Mouse (Mus musculus) stomach, embryonic 14.5 days (tissue): Measurements from ENCODE around the gene Cacng1. TPM values are rescaled to one million over a fixed set of nuclear protein-coding genes. Genes with fewer than 3 reads are reported as not detected.

ENCODE experiments used
- ATAC-seq: fragments of 200-750 bp; cut with Nextera tagmentation; 2 replicates; pipeline ENCODE4 v1.8.0; 2017; ENCODE audit warnings: low read depth, moderate TSS enrichment; ENCODE audit not compliant: insufficient number of reproducible peaks, insufficient read depth, low FRiP score
- H3K27ac ChIP-seq: fragments of 300-500 bp; sonication (generic); 2 replicates; pipeline ENCODE4 v1.5.1; 2014; ENCODE audit warnings: mild to moderate bottlenecking, low read length, moderate library complexity, mixed read lengths
- H3K27me3 ChIP-seq: fragments of 300-500 bp; sonication (generic); 2 replicates; pipeline ENCODE4 v1.6.1; 2014; ENCODE audit warnings: low read length, control low read depth, mixed read lengths; ENCODE audit not compliant: control insufficient read depth, insufficient read depth
- H3K36me3 ChIP-seq: fragments of 300-500 bp; sonication (generic); 2 replicates; pipeline ENCODE4 v1.6.1; 2014; ENCODE audit warnings: mild to moderate bottlenecking, control low read depth, low read length, moderate library complexity, mixed read lengths; ENCODE audit not compliant: control insufficient read depth, insufficient read depth
- H3K4me1 ChIP-seq: fragments of 300-500 bp; sonication (generic); 2 replicates; pipeline ENCODE4 v1.6.1; 2014; ENCODE audit warnings: low read length, control low read depth, mixed read lengths; ENCODE audit not compliant: control insufficient read depth, insufficient read depth
- H3K4me2 ChIP-seq: fragments of 300-500 bp; sonication (generic); replicated peaks from 2 replicates; pipeline ENCODE4 v1.6.1; 2014; ENCODE audit warnings: low read depth, low read length, control low read depth
- H3K4me3 ChIP-seq: fragments of 300-500 bp; sonication (generic); 2 replicates; pipeline ENCODE4 v1.5.1; 2014; ENCODE audit warnings: low read depth, low read length, control low read depth
- H3K9ac ChIP-seq: fragments of 300-500 bp; sonication (generic); replicated peaks from 2 replicates; pipeline ENCODE4 v1.6.1; 2014; ENCODE audit warnings: low read depth, mild to moderate bottlenecking, control low read depth, low read length, moderate library complexity, mixed read lengths
- H3K9me3 ChIP-seq: fragments of 300-500 bp; sonication (generic); 2 replicates; pipeline ENCODE4 v1.6.1; 2016; ENCODE audit warnings: low read depth, low read length, control low read depth; ENCODE audit not compliant: control insufficient read depth
- WGBS: fragments of 180-500 bp; shearing (Covaris S2); extraction: QIAGEN DNeasy Blood & Tissue Kit; methylation state at CpG from one replicate; pipeline ENCODE4 v1.1.7; 2014; 5-methylcytosine and 5-hydroxymethylcytosine counted together
- polyA plus RNA-seq: library from polyadenylated mRNA; unstranded; fragments of >200 nt; fragmentation: Nextera tagmentation; extraction: Ambion mirVana; gene quantifications from 2 replicates; pipeline ENCODE4 v1.2.1, GENCODE M21; 2014

Gene Cacng1
- polyA plus RNA-seq, 1 experiment from 2014 or later: not detected

DNA sequence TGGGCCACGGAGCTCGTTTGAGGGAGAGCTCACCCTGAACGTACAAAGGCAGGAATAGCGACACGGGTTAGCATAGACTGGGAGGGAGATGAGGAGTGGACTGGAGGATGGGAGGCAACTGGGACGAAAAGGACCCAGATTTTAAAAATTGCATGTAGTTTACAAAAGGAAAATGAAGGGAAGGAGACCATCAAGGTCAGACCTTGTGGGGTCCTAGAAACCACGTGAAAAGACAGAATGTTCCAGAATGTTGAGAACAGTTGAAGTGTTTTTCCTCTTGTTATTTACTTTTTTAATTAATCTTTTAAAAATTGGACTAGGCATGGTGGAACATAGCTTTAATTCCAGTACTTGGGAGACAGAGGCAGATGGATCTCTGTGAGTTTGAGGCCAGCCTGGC is 4.7 kb upstream of the Cacng1 start:
- Histone ChIP-seq H3K27ac (no peak overlapping the region), H3K36me3 (no peaks in the 10 kb centered on the region), H3K9ac (no peak overlapping the region), H3K4me3 (no peak overlapping the region), H3K4me1 (no peaks in the 10 kb centered on the region), H3K9me3 (no peaks in the 10 kb centered on the region), H3K4me2 (no peak overlapping the region), H3K27me3 (no peaks in the 10 kb centered on the region)
- 73% methylated on average over 7 of the region's 7 CpGs for WGBS
- no peak for ATAC-seq

DNA sequence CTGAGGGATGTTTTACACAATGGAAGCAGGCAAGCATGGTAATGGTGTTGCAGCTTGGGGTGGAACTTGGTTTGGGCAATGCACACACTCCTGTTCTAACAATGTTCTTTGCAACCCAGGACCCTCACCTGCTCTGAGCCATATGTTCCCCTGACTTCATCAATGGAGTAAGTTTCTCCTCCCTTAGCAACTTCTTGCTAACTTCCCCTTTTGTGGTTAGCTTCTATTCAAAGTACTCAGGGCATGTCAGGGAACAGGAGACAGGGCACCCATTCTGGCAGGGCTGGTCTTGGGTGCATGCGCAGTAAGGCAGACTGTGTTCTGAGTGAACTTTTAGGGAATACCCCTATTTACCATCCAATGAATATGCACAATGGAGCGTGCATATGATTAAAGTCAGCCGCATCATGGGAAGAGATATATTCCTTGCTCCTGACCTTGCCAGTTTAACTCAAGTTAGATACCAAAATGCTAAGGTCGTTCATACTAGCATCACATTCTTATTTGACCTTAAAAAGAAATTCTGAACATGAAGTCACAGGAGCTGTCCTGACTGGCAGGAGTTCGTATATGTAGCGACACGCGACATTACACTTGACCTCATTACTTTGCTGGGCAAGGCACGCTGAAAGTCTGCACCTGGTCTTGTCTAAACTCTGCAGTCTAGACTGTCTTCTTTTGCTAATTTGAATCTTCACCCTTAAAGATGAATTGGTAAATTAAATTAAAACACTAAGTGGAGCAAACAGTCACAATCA is 4.1 kb upstream of the Cacng1 start:
- 78% methylated on average over 9 of the region's 9 CpGs for WGBS
- Histone ChIP-seq H3K4me1 (no peaks in the 10 kb centered on the region), H3K27me3 (no peaks in the 10 kb centered on the region), H3K9me3 (no peaks in the 10 kb centered on the region), H3K27ac (no peak overlapping the region), H3K9ac (no peak overlapping the region), H3K4me2 (no peak overlapping the region), H3K4me3 (no peak overlapping the region), H3K36me3 (no peaks in the 10 kb centered on the region)
- no peak for ATAC-seq

DNA sequence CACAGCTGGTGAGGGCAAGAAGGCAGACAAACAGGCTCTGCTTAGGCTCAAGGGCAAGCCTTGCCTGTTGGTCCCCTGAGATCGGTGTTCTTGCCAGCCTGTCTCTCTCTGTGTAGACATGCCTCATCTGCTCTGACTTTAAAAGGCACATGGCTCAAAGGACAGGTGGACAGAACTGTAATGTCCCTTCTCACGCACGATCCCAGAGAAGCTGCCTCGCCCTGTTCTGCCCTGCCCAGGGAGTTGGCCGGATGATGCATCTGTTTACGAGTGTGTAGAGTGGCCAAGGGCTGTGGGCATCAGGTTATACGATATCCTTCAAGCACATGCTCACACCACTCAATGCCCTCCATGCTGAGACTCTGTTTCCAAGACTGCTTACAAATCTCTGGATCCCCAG is 2.0 kb downstream of the Cacng1 start:
- H3K36me3 ChIP-seq: no peaks in the 10 kb centered on the region
- no peak overlapping the region for H3K4me2 ChIP-seq
- no peak overlapping the region for H3K4me3 ChIP-seq
- WGBS: 83% methylated on average over 7 of the region's 7 CpGs
- no peaks in the 10 kb centered on the region for H3K9me3 ChIP-seq
- no peak overlapping the region for H3K9ac ChIP-seq
- no peaks in the 10 kb centered on the region for H3K4me1 ChIP-seq
- no peak for ATAC-seq
- H3K27me3 ChIP-seq: no peaks in the 10 kb centered on the region
- no peak overlapping the region for H3K27ac ChIP-seq

DNA sequence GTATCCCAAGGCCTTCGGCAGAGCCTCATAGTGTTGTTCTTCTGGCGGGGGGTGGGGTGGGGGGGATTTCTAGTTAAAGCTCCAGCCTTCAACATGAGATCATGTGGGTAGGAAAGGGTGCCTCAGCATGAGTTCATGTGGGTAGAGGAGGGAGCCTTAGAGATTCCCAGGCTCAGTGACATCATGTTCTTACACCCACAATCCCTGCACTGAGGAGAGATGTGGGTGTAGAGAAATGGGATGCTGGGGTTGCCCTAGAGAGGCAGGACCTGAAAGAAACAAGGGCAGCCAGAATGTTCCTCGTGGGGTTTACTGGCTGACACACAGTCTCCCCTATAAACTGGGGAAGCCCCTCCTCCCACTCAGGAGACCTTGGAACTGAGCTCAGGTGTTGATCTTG is 5.9 kb downstream of the Cacng1 start:
- no peak for ATAC-seq
- H3K9ac ChIP-seq: no peak overlapping the region
- H3K36me3 ChIP-seq: no peaks in the 10 kb centered on the region
- no peaks in the 10 kb centered on the region for H3K27me3 ChIP-seq
- no peak overlapping the region for H3K27ac ChIP-seq
- H3K4me3 ChIP-seq: no peak overlapping the region
- H3K4me2 ChIP-seq: no peak overlapping the region
- no peaks in the 10 kb centered on the region for H3K9me3 ChIP-seq
- H3K4me1 ChIP-seq: no peaks in the 10 kb centered on the region
- WGBS: 43% methylated on average over 3 of the region's 3 CpGs

DNA sequence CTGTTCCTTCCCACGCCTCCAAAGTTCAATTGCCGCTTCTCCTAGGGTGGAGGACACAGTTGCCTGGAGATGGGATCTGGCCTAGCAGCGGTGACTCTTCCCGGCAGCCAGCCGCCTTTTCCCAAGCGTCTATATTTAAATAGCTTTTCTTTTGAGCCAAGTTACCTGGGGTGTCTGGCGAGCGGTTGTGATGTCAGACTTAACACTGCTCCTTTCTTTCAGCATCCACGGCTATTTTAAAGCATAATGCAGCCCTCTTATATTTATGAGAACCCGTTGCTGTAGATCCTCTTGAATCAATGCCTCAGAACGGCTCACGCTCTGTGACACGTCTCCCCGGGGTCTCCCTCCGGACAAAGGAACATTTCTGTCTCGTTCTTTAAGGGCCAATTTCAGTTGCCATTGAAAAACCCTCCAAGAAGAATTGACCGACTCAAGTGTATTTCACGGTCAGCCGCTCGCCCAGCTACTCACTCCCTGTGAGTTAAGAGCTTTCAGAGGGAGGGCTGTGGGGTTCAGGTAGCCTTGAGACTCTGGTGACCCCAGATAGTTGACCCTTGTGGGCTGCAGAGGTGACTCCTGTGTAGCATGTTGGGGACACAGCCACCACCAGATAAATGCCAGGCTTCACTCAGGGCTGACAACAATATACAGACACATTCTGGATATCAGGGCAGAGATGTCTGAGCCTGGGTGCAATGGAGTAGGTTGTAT is 8.3 kb downstream of the Cacng1 start:
- H3K36me3 ChIP-seq: no peaks in the 10 kb centered on the region
- H3K4me1 ChIP-seq: no peaks in the 10 kb centered on the region
- no peak for ATAC-seq
- no peak overlapping the region for H3K27ac ChIP-seq
- no peak overlapping the region for H3K4me3 ChIP-seq
- H3K4me2 ChIP-seq: no peak overlapping the region
- no peak overlapping the region for H3K9ac ChIP-seq
- H3K9me3 ChIP-seq: no peaks in the 10 kb centered on the region
- WGBS: 73% methylated on average over 20 of the region's 20 CpGs
- no peaks in the 10 kb centered on the region for H3K27me3 ChIP-seq

DNA sequence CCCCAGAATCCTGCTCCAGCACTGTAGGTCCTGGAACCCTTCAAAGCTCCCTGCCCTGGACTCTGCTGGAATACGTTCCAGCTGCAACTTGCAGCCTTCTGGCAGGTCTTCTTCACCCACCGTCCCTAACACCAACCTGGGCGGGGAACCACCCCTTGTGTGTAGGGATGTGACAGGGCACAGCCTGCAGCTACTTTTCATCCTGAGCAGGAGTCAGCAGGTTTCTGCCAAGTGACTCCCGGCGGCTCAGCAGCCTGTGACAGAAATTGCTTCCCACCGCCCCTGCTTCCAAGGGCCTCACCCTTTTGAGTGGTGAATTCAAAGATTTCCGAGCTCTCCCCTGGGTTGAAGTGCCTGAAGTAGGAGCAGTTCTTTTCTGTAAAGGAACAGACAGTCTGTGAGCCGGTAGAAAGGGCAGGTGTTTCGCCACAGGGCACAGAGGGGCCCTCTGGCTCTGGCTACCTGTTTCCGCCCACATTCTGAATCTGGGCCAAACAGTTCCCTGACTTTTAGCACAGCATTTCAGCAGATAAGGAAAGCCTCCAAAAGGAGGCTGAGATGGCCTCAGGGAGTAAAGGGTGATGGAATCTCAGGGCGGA is 10.7 kb downstream of the Cacng1 start:
- Histone ChIP-seq H3K4me2 (no peak overlapping the region), H3K9ac (no peak overlapping the region), H3K36me3 (no peaks in the 10 kb centered on the region), H3K4me1 (no peaks in the 10 kb centered on the region), H3K4me3 (no peak overlapping the region), H3K27ac (no peak overlapping the region), H3K27me3 (no peaks in the 10 kb centered on the region), H3K9me3 (no peaks in the 10 kb centered on the region)
- 65% methylated on average over 11 of the region's 11 CpGs for WGBS
- no peak for ATAC-seq

DNA sequence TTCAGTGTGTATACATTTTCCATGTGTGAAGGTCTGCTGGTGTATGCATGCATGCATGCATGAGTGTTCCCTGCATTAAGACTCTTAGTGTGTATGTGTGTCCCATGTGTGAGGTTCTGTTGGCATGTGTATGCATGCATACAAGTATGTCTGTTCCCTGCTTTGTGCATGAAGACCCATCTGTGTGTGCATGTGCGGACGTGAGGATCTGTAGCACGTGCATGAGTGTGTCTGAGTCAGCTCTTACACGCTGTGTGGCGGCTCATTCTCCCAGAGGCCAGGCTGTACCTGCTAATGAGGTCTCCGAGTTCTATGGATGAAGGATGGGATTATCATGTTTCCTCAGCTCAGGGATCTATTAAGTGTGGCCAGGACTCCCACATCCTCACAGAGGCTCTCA is 11.3 kb downstream of the Cacng1 start:
- Histone ChIP-seq H3K9ac (no peak overlapping the region), H3K9me3 (no peaks in the 10 kb centered on the region), H3K36me3 (no peaks in the 10 kb centered on the region), H3K4me1 (no peaks in the 10 kb centered on the region), H3K27me3 (no peaks in the 10 kb centered on the region), H3K4me3 (no peak overlapping the region), H3K27ac (no peak overlapping the region), H3K4me2 (no peak overlapping the region)
- WGBS: 78% methylated on average over 6 of the region's 6 CpGs
- ATAC-seq: no peak

DNA sequence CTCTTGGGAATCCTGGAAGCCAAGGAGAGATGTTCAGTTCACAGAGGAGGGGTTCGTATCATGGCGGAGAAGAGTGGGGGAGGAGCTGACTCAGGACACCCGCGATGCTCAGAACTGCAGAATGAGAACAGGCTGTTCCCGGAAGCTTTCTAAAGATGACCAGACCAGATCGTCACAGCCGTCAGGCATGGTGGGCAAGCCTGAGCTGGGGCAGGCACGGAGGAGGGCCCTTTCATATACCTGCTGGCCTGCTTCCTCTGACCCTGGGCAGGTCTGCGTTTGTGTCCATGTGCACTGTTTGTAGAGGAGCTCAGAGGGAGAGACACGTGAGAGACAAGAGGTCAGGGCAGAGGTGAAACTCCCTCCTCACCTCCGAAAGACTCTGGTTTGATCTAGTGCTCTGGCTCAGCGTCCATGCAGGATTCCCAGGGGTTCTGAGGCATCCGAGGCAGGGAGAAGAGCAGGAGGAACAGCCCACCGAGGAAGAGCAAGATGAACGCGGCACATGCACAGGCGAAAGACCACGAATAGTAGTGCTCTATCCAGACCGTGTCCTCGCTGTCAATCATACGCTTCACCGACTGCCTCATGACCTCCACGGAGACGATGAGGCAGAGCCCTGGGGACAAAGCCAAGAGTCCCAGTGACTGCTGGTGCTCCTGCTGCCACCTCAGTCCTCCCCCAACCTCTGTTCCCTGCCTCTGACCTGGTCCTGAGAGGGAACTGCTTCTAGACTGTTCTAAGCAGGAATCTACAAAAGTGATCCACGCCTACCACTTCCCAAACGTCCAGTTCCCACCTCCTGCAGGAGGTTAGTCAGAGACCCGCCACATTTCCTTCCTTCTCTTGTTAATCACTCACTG is 12.8 kb downstream of the Cacng1 start:
- ATAC-seq: no peak
- 54% methylated on average over 27 of the region's 27 CpGs for WGBS
- Histone ChIP-seq H3K27me3 (no peaks in the 10 kb centered on the region), H3K4me1 (no peaks in the 10 kb centered on the region), H3K9me3 (no peaks in the 10 kb centered on the region), H3K4me3 (no peak overlapping the region), H3K36me3 (no peaks in the 10 kb centered on the region), H3K4me2 (no peak overlapping the region), H3K9ac (no peak overlapping the region), H3K27ac (no peak overlapping the region)
